Mouse (Mus musculus): ENCODE measurements at regions not wholly inside any gene's neighbourhood (a gene's known extent, or its start where the extent isn't known, plus 50 kb on each side); places are given as distances from the start of the nearest gene placed in this dataset.

DNA sequence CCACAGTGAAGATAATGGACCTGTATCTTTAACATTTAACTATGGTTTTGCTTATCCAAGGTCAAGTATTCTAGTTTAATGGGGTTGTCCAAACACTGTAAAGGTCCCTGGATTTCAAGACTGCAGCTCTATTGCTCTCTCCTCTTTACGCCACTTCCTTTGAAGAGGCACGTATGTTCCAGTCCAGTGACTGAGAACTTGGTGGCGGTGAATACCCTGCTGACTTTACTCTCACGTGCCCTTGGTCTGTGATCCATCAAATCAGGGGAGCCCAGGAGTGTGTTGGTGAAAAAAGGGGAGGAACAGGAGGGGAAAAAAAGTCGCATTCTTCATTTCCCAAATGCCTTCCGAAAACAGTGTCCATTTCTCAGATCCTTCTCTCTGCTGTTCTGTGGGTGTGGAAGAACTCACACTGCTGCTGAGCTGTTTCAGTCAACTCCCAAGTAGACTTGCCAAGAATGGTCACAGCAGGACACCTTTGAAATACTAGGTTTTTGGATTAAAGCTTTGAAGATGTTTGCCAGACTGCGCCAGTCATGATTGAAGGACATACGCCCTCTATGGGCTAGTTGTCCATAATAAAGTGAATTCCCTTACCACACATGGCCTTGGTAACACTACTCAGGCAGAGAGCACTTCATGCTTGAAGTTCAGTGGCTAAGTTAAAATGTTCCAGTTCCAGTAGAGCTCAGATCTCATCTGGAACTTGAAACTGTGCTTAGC lies 136.1 kb upstream of the Cdkn2b start:
- H3K27ac ChIP-seq (ENCODE audit: insufficient read depth, low read depth, low read length) = peak overlapping the region; percentile 46; the same call in 1 of the 2 replicates
- no peaks in the 10 kb centered on the region for H3K36me3 ChIP-seq (ENCODE audit: control insufficient read depth, insufficient read depth, low read length)
- WGBS = 58% methylated on average over 8 of the region's 8 CpGs
- H3K4me1 ChIP-seq (ENCODE audit: control insufficient read depth, insufficient read depth, insufficient read length, low read length) = peaks cover 25% of the 10 kb centered on the region
- no peak for TF ChIP-seq CTCF (IDR thresholded peaks at IDR 0.05; ENCODE audit: extremely low read depth, insufficient read length, insufficient replicate concordance, low read depth, low read length)
- no peak for TF ChIP-seq POLR2A (IDR thresholded peaks at IDR 0.05; ENCODE audit: low read depth, low read length)
- no peak overlapping the region for H3K4me3 ChIP-seq (ENCODE audit: low read depth, low read length)
- H3K27me3 ChIP-seq (ENCODE audit: control insufficient read depth, insufficient read depth, low read length) = no peaks in the 10 kb centered on the region

DNA sequence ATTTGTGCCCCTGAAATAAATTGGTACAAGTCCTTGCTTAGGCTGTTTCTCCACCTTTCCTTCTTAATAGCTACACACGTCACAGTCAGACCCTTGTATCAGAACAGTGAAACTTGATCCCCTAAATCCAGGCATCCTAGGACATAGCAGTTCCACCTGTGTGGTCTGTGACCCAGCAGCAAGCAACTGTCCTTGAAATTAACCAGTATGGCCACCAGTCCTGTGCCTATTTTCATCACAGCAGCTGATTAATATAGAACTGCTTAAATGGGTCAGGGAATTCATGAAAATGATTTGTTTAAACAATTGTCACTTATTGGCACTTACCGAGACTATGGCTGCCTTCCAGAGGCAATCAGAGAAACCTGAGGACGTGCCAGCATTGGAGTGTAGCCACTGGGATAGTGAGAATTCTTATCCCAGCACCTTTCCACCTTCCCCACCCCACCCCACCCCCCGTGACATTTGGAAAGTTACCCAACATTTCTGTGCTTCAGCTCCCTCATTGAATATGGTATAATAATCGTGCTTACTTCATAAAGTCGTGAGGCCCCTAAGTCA lies 135.4 kb upstream of the Cdkn2b start:
- WGBS = 16% methylated on average over 6 of the region's 6 CpGs
- Histone ChIP-seq H3K27ac (ENCODE audit: insufficient read depth, low read depth, low read length) (peak overlapping the region; percentile 94), H3K36me3 (ENCODE audit: control insufficient read depth, insufficient read depth, low read length) (no peaks in the 10 kb centered on the region), H3K4me1 (ENCODE audit: control insufficient read depth, insufficient read depth, insufficient read length, low read length) (peaks cover 23% of the 10 kb centered on the region; the same call in 1 of the 2 replicates), H3K27me3 (ENCODE audit: control insufficient read depth, insufficient read depth, low read length) (no peaks in the 10 kb centered on the region), H3K4me3 (ENCODE audit: low read depth, low read length) (no peak overlapping the region)
- no peak for TF ChIP-seq CTCF (IDR thresholded peaks at IDR 0.05; ENCODE audit: extremely low read depth, insufficient read length, insufficient replicate concordance, low read depth, low read length)
- TF ChIP-seq POLR2A (IDR thresholded peaks at IDR 0.05; ENCODE audit: low read depth, low read length) = no peak

DNA sequence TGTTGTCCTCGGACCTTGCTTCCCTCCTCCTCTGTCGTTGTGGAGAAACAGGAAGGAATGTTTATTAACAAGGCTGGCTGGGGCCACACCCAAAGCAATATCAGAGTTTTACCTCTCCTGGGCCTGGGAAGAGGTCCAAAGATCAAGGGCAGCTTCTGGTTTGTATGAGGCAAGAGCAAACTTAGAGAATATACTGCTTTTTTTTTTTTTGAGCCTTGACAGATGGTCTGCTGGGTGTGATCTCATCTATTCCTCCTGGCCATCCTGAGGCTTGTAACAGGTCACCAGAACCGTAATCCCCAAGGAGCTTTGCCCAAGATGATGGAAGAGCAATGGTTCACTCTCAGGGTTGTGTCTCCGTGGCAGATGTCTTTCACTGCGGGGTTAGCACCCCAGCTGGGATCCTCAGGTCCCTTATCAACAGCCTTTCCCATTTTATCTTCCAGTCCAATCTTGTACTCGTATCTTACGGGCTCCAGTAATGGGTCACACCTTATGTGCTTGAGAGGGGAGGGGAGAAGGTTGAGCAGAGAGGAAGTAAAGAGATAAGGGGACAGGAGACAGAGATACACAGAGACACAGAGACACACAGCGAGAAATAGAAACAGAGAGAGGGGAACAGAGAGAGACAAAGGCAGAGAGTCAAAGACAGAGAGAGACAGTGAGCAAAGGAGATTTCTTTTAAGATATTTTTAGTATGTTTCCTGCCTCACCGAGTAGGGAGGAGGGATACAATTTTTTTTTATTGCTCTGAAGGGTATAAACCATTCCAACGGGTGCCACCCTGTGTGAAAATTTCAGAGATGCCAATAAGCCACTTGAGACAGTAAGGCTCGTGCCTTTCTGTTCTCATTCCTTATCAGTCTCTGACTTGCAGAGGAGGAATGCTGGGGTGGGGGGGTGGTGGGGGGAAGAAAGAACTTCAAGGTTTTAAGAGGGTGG lies 134.6 kb upstream of the Cdkn2b start:
- peak overlapping the region; percentile 20 for H3K4me3 ChIP-seq (ENCODE audit: low read depth, low read length)
- H3K36me3 ChIP-seq (ENCODE audit: control insufficient read depth, insufficient read depth, low read length) = no peaks in the 10 kb centered on the region
- 15% methylated on average over 11 of the region's 11 CpGs for WGBS
- peaks cover 23% of the 10 kb centered on the region; the same call in 1 of the 2 replicates for H3K4me1 ChIP-seq (ENCODE audit: control insufficient read depth, insufficient read depth, insufficient read length, low read length)
- TF ChIP-seq CTCF (IDR thresholded peaks at IDR 0.05; ENCODE audit: extremely low read depth, insufficient read length, insufficient replicate concordance, low read depth, low read length) (no peak), POLR2A (IDR thresholded peaks at IDR 0.05; ENCODE audit: low read depth, low read length) (no peak)
- H3K27ac ChIP-seq (ENCODE audit: insufficient read depth, low read depth, low read length) = peak overlapping the region; percentile 98
- no peaks in the 10 kb centered on the region for H3K27me3 ChIP-seq (ENCODE audit: control insufficient read depth, insufficient read depth, low read length)

DNA sequence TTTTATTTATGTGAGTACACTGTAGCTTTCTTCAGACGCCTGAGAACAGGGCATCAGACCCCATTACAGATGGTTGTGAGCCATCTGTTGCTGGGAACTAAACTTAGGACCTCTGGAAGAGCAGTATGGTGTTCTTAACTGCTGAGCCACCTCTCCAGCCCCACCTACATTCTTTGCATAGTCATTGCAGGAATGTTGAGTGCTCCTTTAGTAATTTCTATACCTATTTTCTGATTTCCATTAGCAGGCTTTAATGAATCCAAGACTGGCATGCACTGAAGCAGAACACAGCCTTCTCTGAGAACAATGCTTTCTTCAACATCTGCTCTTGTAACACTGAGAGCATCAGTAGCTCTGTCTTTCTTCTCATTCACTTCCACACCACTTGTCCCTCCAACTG lies 131.7 kb upstream of the Cdkn2b start:
- Histone ChIP-seq H3K4me1 (ENCODE audit: control insufficient read depth, insufficient read depth, insufficient read length, low read length) (peaks cover 35% of the 10 kb centered on the region), H3K27me3 (ENCODE audit: control insufficient read depth, insufficient read depth, low read length) (no peaks in the 10 kb centered on the region), H3K4me3 (ENCODE audit: low read depth, low read length) (no peak overlapping the region), H3K27ac (ENCODE audit: insufficient read depth, low read depth, low read length) (0 out of 2 replicates have a peak overlapping the region, but pooled peaks have one; percentile 21), H3K36me3 (ENCODE audit: control insufficient read depth, insufficient read depth, low read length) (no peaks in the 10 kb centered on the region)
- TF ChIP-seq CTCF (IDR thresholded peaks at IDR 0.05; ENCODE audit: extremely low read depth, insufficient read length, insufficient replicate concordance, low read depth, low read length) = no peak
- no peak for TF ChIP-seq POLR2A (IDR thresholded peaks at IDR 0.05; ENCODE audit: low read depth, low read length)
- WGBS = 80% methylated on average over 1 of the region's 1 CpGs

DNA sequence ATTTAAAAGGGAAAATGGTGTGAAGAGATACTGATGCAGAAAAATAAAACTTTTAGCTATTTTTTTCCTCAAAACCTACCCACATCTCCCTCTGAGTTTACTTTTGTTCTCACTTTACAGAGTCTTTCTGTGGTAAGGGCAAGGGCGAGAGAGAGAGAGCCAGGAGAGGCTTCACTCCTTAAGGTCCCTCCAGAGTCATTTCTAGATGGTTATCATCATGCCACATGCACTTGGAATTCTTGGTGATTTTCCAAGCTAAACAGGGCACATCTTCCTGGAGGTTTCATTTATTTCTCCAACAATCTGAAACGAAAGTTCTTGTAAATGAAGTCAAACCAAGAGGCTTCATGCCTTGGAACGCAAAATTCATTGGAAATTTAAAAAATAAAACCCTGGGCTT lies 130.0 kb upstream of the Cdkn2b start:
- H3K4me3 ChIP-seq (ENCODE audit: low read depth, low read length) = no peak overlapping the region
- no peaks in the 10 kb centered on the region for H3K27me3 ChIP-seq (ENCODE audit: control insufficient read depth, insufficient read depth, low read length)
- no peaks in the 10 kb centered on the region for H3K36me3 ChIP-seq (ENCODE audit: control insufficient read depth, insufficient read depth, low read length)
- peaks cover 29% of the 10 kb centered on the region for H3K4me1 ChIP-seq (ENCODE audit: control insufficient read depth, insufficient read depth, insufficient read length, low read length)
- no peak overlapping the region for H3K27ac ChIP-seq (ENCODE audit: insufficient read depth, low read depth, low read length)
- TF ChIP-seq POLR2A (IDR thresholded peaks at IDR 0.05; ENCODE audit: low read depth, low read length) (no peak), CTCF (IDR thresholded peaks at IDR 0.05; ENCODE audit: extremely low read depth, insufficient read length, insufficient replicate concordance, low read depth, low read length) (no peak)
- 65% methylated on average over 3 of the region's 3 CpGs for WGBS

DNA sequence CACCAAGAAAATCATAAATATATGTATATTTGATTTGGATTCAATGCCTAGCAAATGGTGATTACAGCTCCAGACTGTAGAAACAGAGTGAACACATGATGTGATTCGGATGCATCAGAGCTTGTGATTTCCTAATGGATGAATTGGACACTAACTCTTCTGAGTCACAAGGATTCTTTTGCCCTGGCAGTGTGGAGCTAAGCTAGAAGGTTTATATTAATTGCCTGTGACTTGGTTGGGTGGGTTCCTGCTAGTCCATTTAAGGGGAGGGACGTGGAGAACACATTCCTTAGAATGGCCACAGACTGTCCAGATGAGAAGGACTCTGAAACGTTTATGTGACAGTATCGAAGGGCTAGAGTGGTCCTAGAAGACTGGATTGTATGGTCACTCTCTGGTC lies 129.5 kb upstream of the Cdkn2b start:
- Histone ChIP-seq H3K36me3 (ENCODE audit: control insufficient read depth, insufficient read depth, low read length) (no peaks in the 10 kb centered on the region), H3K27me3 (ENCODE audit: control insufficient read depth, insufficient read depth, low read length) (no peaks in the 10 kb centered on the region), H3K27ac (ENCODE audit: insufficient read depth, low read depth, low read length) (no peak overlapping the region), H3K4me1 (ENCODE audit: control insufficient read depth, insufficient read depth, insufficient read length, low read length) (peaks cover 25% of the 10 kb centered on the region), H3K4me3 (ENCODE audit: low read depth, low read length) (no peak overlapping the region)
- TF ChIP-seq CTCF (IDR thresholded peaks at IDR 0.05; ENCODE audit: extremely low read depth, insufficient read length, insufficient replicate concordance, low read depth, low read length) = no peak
- 77% methylated on average over 4 of the region's 4 CpGs for WGBS

DNA sequence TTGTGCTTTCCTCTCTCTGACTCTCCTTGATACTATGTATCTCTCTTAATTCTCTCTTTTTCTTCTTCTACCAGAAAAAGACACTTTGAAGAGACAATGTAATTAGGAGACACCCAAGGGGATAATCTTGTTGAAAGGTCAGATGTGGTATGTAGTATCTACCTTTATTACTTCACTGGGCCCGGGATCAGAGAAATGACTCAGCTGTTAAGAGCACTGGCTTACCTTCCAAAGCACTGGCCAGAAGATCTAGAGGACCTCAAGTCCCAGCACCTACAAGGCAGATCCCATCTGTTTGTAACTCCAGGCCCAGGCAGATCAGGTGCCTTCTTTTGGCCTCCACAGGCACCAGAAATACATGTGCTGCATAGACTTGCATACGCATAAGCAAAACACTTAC lies 127.8 kb upstream of the Cdkn2b start:
- Histone ChIP-seq H3K4me3 (ENCODE audit: low read depth, low read length) (no peak overlapping the region), H3K27me3 (ENCODE audit: control insufficient read depth, insufficient read depth, low read length) (no peaks in the 10 kb centered on the region), H3K36me3 (ENCODE audit: control insufficient read depth, insufficient read depth, low read length) (no peaks in the 10 kb centered on the region), H3K27ac (ENCODE audit: insufficient read depth, low read depth, low read length) (peak overlapping the region; percentile 96), H3K4me1 (ENCODE audit: control insufficient read depth, insufficient read depth, insufficient read length, low read length) (peaks cover 20% of the 10 kb centered on the region)
- no peak for TF ChIP-seq CTCF (IDR thresholded peaks at IDR 0.05; ENCODE audit: extremely low read depth, insufficient read length, insufficient replicate concordance, low read depth, low read length)
- no peak for TF ChIP-seq POLR2A (IDR thresholded peaks at IDR 0.05; ENCODE audit: low read depth, low read length)
- WGBS = 63% methylated on average over 2 of the region's 2 CpGs

Data from small intestine, adult 2 months (tissue).